Mouse (Mus musculus) myocyte (in vitro differentiated cells): Measurements from ENCODE around the gene Cxcr2. TPM values are rescaled to one million over a fixed set of nuclear protein-coding genes. Genes with fewer than 3 reads are reported as not detected.

Experiments
- H3K27me3 ChIP-seq: one replicate; pipeline ENCODE4 v1.6.1; 2011; ENCODE audit not compliant: control insufficient read depth, insufficient read depth, insufficient read length
- H3K36me3 ChIP-seq: one replicate; pipeline ENCODE4 v1.6.1; 2011; ENCODE audit not compliant: control insufficient read depth, insufficient read depth
- H3K4me2 ChIP-seq: one replicate; pipeline ENCODE4 v1.6.1; 2011; ENCODE audit warnings: low read depth, control low read depth
- H3K4me3 ChIP-seq: one replicate; pipeline ENCODE4 v1.5.1; 2011; ENCODE audit warnings: mild to moderate bottlenecking, control low read depth, moderate library complexity
- H3K79me2 ChIP-seq: one replicate; pipeline ENCODE4 v1.6.1; 2011; ENCODE audit not compliant: control insufficient read depth, insufficient read depth
- H3ac ChIP-seq: one replicate; pipeline ENCODE4 v1.6.1; 2011; ENCODE audit not compliant: control insufficient read depth, insufficient read length
- CEBPB ChIP-seq: IDR thresholded peaks from 2 replicates; pipeline ENCODE4 v1.6.1; 2011; ENCODE audit warnings: mild to moderate bottlenecking, moderate library complexity; ENCODE audit not compliant: poor library complexity, insufficient read depth, severe bottlenecking
- E2F4 ChIP-seq: IDR thresholded peaks from one replicate; pipeline ENCODE4 v1.6.1; 2011; ENCODE audit warnings: mild to moderate bottlenecking, control low read depth, moderate library complexity; ENCODE audit not compliant: insufficient read depth
- MAX ChIP-seq: IDR thresholded peaks from one replicate; pipeline ENCODE4 v1.6.1; 2011; ENCODE audit warnings: low read depth, mild to moderate bottlenecking, control low read depth
- MYOD1 ChIP-seq, 3 experiments: IDR thresholded peaks; one replicate each; pipeline ENCODE4 v1.6.1; 2011; ENCODE audit warnings: control low read depth in 2 of 3, low read depth in 2 of 3, mild to moderate bottlenecking in 2 of 3, moderate library complexity in 1 of 3; ENCODE audit not compliant: insufficient read length in 2 of 3, control insufficient read depth in 1 of 3
- MYOG ChIP-seq, 3 experiments: IDR thresholded peaks; one replicate each; pipeline ENCODE4 v1.6.1; 2011; ENCODE audit warnings: control low read depth in 2 of 3, low read depth in 2 of 3, mild to moderate bottlenecking in 2 of 3; ENCODE audit not compliant: insufficient read length in 2 of 3, control insufficient read depth in 1 of 3, insufficient read depth in 1 of 3
- POLR2A ChIP-seq: IDR thresholded peaks from one replicate; pipeline ENCODE4 v1.6.1; 2011; ENCODE audit warnings: low read depth, mild to moderate bottlenecking, control low read depth, moderate library complexity; ENCODE audit not compliant: insufficient read length
- POLR2AphosphoS2 ChIP-seq: IDR thresholded peaks from one replicate; pipeline ENCODE4 v1.6.1; 2011; ENCODE audit warnings: low read depth, control low read depth; ENCODE audit not compliant: insufficient read length
- REST ChIP-seq: IDR thresholded peaks from one replicate; pipeline ENCODE4 v1.6.1; 2011; ENCODE audit warnings: mild to moderate bottlenecking, control low read depth, moderate library complexity; ENCODE audit not compliant: insufficient read depth, insufficient read length
- SRF ChIP-seq: IDR thresholded peaks from one replicate; pipeline ENCODE4 v1.6.1; 2011; ENCODE audit warnings: low read depth; ENCODE audit not compliant: control insufficient read depth, insufficient read length
- TCF12 ChIP-seq: IDR thresholded peaks from one replicate; pipeline ENCODE4 v1.6.1; 2011; ENCODE audit warnings: mild to moderate bottlenecking, control low read depth; ENCODE audit not compliant: poor library complexity, insufficient read depth, severe bottlenecking
- TCF3 ChIP-seq: IDR thresholded peaks from one replicate; pipeline ENCODE4 v1.6.1; 2011; ENCODE audit warnings: low read depth, control low read depth; ENCODE audit not compliant: insufficient read length
- USF1 ChIP-seq: IDR thresholded peaks from one replicate; pipeline ENCODE4 v1.6.1; 2011; ENCODE audit warnings: low read depth, mild to moderate bottlenecking, control low read depth, moderate library complexity
- polyA plus RNA-seq: library from polyadenylated mRNA; unstranded; fragments of >200 nt; fragmentation: generic; extraction: Trizol; gene quantifications from one replicate; pipeline ENCODE4 v1.2.1, GENCODE M21; 2012; ENCODE audit warnings: missing spikeins

The Cxcr2 gene
- polyA plus RNA-seq, 1 experiment = not detected

DNA sequence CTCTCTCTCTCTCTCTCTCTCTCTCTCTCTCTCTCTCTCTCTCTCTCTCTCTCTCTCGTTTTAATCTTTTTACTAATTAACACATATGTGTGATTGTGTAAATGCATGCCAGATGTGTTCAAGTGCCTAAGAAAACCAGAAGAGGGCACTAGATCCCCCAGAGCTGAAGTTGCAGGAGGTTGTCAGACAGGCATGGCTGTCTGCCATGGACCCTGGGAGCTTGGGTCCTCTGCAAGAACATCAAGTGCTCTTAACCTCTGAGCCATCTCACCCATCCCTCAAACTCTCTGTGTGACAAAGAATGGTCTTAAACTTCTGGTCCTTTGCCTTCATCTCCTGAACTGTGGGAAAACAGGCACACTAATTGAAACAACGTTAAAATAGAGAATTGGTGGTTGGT lies 29.2 kb downstream of the Cxcr2 start:
- TF ChIP-seq E2F4 (no peak), MYOG (IDR thresholded peaks at IDR 0.05; ENCODE audit: control insufficient read depth in 1 of 3, insufficient read depth in 1 of 3, insufficient read length in 2 of 3, low read depth in 2 of 3) (no peak), REST (no peak), CEBPB (no peak), MYOD1 (IDR thresholded peaks at IDR 0.05; ENCODE audit: control insufficient read depth in 1 of 3, insufficient read length in 2 of 3, low read depth in 2 of 3) (no peak), SRF (no peak), MAX (no peak), POLR2AphosphoS2 (no peak), TCF12 (no peak), POLR2A (no peak), TCF3 (no peak), USF1 (no peak)
- Histone ChIP-seq H3K4me2 (no peak overlapping the region), H3K79me2 (no peaks in the 10 kb centered on the region), H3ac (no peak overlapping the region), H3K27me3 (peaks cover 4% of the 10 kb centered on the region), H3K36me3 (no peaks in the 10 kb centered on the region), H3K4me3 (no peak overlapping the region)

DNA sequence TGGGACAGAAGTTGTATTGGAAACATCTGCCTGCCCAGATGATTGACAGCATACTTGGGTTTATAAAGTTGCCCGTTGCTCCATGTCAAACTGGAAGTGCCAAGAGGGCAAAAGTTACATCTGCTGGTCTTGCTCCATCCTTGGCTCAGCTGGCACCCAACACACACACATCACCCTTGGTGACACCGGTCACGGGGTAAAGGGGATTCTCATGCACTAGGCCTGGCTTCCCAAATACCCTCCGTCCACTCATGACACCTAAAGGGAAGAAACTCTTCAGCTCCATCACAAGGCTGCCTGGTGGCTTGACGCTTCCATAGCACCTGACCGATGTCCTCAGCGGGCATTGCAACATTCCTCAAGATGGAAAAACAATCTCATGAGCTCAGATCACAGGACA lies 36.7 kb downstream of the Cxcr2 start:
- no peaks in the 10 kb centered on the region for H3K79me2 ChIP-seq
- H3K27me3 ChIP-seq = peaks cover 19% of the 10 kb centered on the region
- H3K4me3 ChIP-seq = no peak overlapping the region
- TF ChIP-seq POLR2AphosphoS2 (no peak), TCF3 (no peak), TCF12 (no peak), USF1 (no peak), MYOD1 (IDR thresholded peaks at IDR 0.05; ENCODE audit: control insufficient read depth in 1 of 3, insufficient read length in 2 of 3, low read depth in 2 of 3) (no peak), SRF (no peak), MYOG (IDR thresholded peaks at IDR 0.05; ENCODE audit: control insufficient read depth in 1 of 3, insufficient read depth in 1 of 3, insufficient read length in 2 of 3, low read depth in 2 of 3) (no peak), MAX (no peak), POLR2A (no peak), CEBPB (no peak), REST (no peak), E2F4 (no peak)
- no peak overlapping the region for H3K4me2 ChIP-seq
- no peaks in the 10 kb centered on the region for H3K36me3 ChIP-seq
- H3ac ChIP-seq = no peak overlapping the region

DNA sequence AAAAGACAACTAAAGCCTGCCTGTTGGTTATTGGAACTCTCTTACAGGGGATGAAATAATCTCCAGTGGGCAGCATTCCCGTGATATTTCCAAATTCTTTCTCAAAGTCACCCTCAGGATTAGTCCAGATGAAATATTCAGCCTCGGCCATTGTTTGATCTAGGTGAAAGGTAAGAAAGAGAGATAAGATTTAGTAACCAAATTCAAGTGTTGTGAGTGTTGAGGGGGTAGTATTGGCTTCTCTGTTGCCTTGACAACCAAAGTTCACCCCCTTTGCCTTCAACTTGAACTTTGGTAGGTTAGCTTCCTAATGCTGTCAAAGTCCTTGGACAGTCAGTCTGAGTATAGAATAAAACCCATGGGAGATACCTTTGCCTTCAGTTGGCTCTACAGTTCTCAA lies 38.9 kb downstream of the Cxcr2 start:
- no peak overlapping the region for H3ac ChIP-seq
- H3K4me3 ChIP-seq = no peak overlapping the region
- H3K27me3 ChIP-seq = peaks cover 19% of the 10 kb centered on the region
- TF ChIP-seq E2F4 (no peak), TCF3 (no peak), REST (no peak), MYOG (IDR thresholded peaks at IDR 0.05; ENCODE audit: control insufficient read depth in 1 of 3, insufficient read depth in 1 of 3, insufficient read length in 2 of 3, low read depth in 2 of 3) (no peak), USF1 (no peak), POLR2AphosphoS2 (no peak), MYOD1 (IDR thresholded peaks at IDR 0.05; ENCODE audit: control insufficient read depth in 1 of 3, insufficient read length in 2 of 3, low read depth in 2 of 3) (no peak), TCF12 (no peak), MAX (no peak)
- no peaks in the 10 kb centered on the region for H3K36me3 ChIP-seq
- H3K79me2 ChIP-seq = no peaks in the 10 kb centered on the region
- H3K4me2 ChIP-seq = no peak overlapping the region

DNA sequence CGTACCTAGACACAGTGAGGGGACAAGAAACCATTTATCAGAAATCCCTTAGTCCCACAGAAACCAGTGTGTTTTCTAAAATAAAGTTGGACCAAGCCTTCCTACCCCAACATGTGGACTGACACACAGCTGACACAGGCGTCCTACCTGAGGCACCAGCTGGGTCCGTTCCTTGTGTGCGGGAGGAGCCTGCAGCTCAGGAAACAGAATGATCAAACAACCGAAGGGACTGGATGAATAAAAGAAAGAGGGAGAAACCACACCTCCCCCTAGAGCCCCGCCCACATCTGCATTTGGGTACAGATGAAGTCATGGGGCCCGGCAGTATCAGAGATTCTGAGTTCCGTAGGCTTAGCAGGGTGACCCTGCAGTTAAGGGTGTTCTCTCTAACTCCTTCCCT lies 40.7 kb downstream of the Cxcr2 start, which contains the start of gene Cxcr1:
TSS of gene Cxcr1 (minus strand) at position 187 of the 400 bp plus-strand sequence.
- TF ChIP-seq POLR2AphosphoS2 (no peak), POLR2A (no peak), MYOD1 (IDR thresholded peaks at IDR 0.05; ENCODE audit: control insufficient read depth in 1 of 3, insufficient read length in 2 of 3, low read depth in 2 of 3) (no peak), REST (no peak), TCF12 (no peak), MAX (no peak), E2F4 (no peak), MYOG (IDR thresholded peaks at IDR 0.05; ENCODE audit: control insufficient read depth in 1 of 3, insufficient read depth in 1 of 3, insufficient read length in 2 of 3, low read depth in 2 of 3) (no peak), CEBPB (no peak), TCF3 (no peak), SRF (no peak), USF1 (no peak)
- no peak within 1 kb of the TSS for H3ac ChIP-seq
- H3K4me2 ChIP-seq = no peak within 1 kb of the TSS
- no peaks in the 10 kb centered on the region for H3K36me3 ChIP-seq
- H3K4me3 ChIP-seq = no peak within 1 kb of the TSS
- H3K79me2 ChIP-seq = no peaks in the 10 kb centered on the region
- peaks cover 12% of the 10 kb centered on the region for H3K27me3 ChIP-seq

DNA sequence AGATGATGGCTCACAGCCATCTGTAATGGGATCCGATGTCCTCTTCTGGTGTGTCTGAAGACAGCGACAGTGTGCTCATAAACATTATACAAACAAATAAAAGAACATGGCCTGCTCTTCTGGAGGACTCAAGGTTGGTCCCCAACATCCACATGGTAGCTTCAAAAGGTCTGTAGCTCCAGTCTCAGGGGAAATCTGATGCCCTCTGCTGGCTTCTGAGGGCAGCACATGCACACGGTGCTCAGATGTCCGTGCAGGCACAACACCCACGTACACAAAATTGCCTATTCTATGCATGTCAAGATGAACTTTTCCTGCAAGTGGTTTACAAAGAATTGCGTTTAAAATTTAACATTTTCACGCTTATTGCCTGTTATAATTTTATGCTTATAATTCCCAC lies 42.2 kb downstream of the Cxcr2 start:
- H3K79me2 ChIP-seq = no peaks in the 10 kb centered on the region
- H3K4me2 ChIP-seq = no peak overlapping the region
- TF ChIP-seq MYOG (IDR thresholded peaks at IDR 0.05; ENCODE audit: control insufficient read depth in 1 of 3, insufficient read depth in 1 of 3, insufficient read length in 2 of 3, low read depth in 2 of 3) = no peak
- no peak for TF ChIP-seq CEBPB
- no peak for TF ChIP-seq MYOD1 (IDR thresholded peaks at IDR 0.05; ENCODE audit: control insufficient read depth in 1 of 3, insufficient read length in 2 of 3, low read depth in 2 of 3)
- no peak for TF ChIP-seq REST
- no peak for TF ChIP-seq E2F4
- no peak for TF ChIP-seq POLR2AphosphoS2
- TF ChIP-seq SRF = no peak
- no peak for TF ChIP-seq TCF3
- TF ChIP-seq POLR2A = no peak
- no peak for TF ChIP-seq USF1
- TF ChIP-seq MAX = no peak
- TF ChIP-seq TCF12 = no peak
- H3ac ChIP-seq = no peak overlapping the region
- peaks cover 12% of the 10 kb centered on the region for H3K27me3 ChIP-seq
- H3K4me3 ChIP-seq = no peak overlapping the region
- H3K36me3 ChIP-seq = no peaks in the 10 kb centered on the region
